Mouse (Mus musculus): ENCODE results near the gene Dennd1b.

DNA sequence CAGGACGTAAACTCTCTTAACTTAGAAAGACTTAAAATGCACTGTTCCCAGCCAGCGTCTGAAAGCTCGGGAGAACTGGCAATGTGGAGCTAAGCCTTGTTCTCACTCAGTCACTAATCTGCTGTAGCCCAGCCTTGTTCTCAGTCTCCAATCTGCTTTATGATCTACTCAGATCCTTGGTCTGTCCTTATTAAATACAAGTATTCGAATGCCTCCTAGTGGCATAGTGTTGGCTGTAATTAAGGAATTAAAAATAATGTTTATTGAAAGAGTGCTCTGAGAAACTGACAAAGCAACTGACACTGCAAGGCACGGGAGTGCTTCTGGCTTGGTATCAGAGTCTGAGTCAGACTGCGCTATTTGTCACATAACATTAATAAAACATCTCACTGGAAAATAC lies 116.3 kb downstream of the Dennd1b start:
- no peak for TF ChIP-seq CHD2 (IDR thresholded peaks at IDR 0.05; ENCODE audit: low read depth, low read length)
- TF ChIP-seq HCFC1 (IDR thresholded peaks at IDR 0.05; ENCODE audit: borderline replicate concordance, insufficient read depth, low read length), result no peak
- no peak for TF ChIP-seq ZC3H11A (IDR thresholded peaks at IDR 0.05; ENCODE audit: borderline replicate concordance, low read depth, low read length)
- no peak for TF ChIP-seq MAFK (IDR thresholded peaks at IDR 0.05; ENCODE audit: insufficient read depth, low read depth, low read length)
- no peak for TF ChIP-seq ZNF384 (IDR thresholded peaks at IDR 0.05; ENCODE audit: low read depth, low read length)

All from ES-E14 (cell line).